Mouse (Mus musculus) CD8-positive naive resting alpha-beta T cell, adult 2 months (primary cell): ENCODE results near the gene Nr1d1.

Experiments
- DNase-seq, 2 experiments: peaks; one replicate each; pipeline ENCODE4 v3.0.0; 2022; ENCODE audit warnings: low read depth in 2 of 2, low spot score in 2 of 2

Nr1d1 gene

DNA sequence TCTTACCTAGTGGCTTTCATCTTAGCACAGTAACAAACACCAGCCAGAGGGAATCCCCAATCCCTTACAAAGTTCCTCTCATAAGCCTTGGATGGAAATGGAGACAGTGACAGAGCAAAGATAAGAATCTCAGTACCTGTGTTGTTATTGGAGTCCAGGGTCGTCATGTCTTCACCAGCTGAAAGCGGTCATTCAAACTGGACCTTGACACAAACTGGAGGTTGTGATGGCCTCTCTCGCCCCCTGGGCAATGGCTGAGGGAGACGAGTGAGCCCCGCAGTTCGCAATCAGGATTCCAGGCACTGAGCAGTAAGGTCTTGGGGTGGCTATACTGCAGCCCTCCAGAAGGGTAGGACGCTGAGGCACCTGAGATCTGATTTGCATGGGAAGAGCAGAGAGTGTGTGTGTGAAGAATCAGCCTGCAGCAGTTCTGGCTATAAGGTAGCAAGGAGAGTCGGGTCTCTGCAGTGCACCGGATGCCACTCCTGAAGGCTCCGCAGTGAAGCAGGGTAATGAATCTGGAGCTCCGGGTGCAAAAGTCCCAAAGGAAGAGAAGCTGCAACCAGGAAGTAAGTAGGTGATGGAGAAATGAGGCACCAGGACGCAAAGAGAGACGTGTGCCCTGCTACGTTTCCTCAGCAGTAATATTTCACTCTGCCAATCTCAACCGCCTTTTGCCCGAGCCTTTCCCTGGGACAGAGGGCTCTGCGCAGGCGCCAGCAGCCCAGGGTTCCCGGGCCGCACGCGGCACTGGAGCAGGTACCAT is at the start of gene Nr1d1:
TSS of gene Nr1d1 (minus strand) at position 752 of the 766 bp plus-strand sequence.
- peak in 1 of 2 experiments; percentile 29 for DNase-seq

DNA sequence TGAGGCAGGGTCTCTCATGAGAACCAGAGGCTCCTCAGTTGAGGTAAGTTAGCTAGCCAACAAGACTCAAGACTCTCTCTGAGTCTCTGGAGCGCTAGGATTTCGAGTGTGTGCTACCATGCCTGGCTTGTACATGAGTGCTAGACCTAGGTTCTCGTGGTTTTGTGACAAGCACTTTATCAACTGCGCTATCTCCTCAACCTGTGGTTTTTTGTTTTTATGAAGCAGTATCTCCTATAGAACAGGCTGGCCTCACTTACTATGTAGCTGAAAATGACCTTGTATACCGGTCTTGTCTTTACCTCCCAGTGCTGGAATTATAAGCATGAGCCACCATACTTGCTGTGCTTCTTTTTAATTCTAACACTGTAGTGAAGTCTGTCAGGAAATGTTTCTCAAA is 45.8 kb upstream of the Nr1d1 start:
- no peak for DNase-seq

DNA sequence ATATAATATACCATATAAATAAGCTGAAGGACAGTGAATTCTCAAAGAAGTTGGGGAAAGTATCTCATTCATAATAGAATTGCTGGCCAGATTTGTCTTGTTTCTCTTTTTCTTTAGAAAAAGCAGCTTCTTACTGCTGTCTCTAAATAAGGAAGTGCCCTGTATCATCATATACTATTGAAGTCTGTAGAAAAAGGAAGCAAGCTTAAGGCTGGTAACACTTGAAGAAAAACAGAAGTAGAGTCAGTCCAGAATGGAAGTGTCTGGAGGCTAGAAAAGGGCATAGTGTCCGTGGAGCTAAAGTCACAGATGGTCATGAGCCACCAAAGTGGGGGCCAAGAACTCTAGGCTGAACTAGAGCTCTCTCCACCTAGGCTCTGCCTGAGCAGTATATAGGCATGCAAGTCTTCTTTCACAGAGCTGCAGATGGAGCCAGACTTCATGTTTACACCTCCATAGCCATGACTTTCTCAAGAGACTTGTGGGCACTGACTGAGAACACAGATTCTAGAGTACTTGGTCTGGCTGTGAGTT is 41.6 kb upstream of the Nr1d1 start:
- DNase-seq, result no peak

DNA sequence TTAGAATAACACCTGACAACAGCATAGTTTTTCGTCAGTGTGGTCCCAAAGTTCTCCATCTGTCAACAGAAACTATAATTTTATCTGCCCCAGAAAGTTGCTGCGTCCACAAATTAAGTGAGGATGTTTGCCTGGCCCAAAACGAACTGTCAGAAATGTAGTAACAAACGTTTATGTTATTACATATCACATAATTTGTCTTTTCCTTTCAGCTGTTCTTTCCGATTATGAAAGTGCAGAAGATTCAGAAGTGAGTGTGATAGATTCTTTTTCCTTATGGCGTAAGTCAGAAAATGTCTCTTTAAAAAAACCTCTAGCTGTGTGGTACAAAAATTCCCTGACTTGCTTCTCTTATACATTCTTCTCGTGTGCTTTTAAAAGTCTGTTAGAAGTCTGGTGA is 35.6 kb upstream of the Nr1d1 start:
- no peak for DNase-seq

DNA sequence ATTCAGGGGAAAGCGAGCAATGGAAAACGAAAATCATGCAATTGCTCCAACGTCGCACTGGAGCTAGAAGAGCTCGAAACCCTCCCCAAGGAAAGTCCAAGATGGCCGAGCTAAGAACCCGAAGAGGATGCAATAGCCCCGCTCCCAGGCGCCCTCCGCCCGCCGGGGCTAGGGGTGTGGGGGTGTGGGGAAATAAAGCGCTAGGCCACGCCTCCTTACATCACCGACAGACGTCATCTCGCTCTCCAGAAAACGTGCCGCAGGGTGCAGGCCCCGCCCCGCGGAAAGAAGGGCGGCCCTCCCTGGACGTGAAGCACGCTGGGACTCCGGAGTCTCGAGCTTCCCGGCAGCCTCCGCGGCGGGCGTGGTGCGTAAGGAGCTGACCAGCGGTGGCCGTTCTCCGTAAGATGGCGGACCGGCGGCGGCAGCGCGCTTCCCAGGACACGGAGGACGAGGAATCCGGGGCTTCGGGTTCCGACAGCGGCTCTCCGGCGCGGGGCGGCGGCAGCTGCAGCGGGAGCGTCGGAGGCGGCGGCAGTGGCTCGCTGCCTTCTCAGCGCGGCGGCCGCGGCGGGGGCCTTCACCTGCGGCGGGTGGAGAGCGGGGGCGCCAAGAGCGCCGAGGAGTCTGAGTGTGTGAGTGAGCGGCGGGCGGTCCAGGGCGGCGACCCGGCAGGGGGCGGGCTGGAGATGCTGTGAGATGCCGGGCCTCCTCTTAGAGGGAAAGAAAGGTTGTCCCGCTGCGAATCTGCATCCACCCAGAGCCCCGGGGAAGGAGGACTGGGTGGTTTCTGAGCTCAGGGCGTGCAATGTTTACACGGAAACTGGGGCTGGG is 34.5 kb upstream of the Nr1d1 start:
- DNase-seq, result peak; percentile 97 to 98

DNA sequence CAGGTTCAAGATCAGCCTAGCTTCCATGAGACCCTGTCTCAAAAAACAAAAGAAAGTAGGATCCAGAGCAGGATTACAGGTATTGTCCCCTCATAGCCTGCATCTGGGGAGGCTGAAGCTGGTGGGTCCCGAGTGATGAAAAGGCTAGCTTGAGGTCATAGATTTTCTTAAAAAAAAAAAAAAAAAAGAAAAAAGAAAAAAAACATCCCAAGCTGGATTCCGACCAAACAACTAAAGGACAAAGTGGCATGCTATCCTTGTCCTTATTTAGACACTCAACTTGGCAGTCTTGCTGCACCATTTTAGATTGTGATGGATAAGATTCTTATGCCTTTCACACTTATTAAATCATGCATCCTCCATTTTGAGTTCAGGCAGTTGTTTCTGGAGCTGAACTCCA is 33.3 kb upstream of the Nr1d1 start:
- DNase-seq, result no peak

DNA sequence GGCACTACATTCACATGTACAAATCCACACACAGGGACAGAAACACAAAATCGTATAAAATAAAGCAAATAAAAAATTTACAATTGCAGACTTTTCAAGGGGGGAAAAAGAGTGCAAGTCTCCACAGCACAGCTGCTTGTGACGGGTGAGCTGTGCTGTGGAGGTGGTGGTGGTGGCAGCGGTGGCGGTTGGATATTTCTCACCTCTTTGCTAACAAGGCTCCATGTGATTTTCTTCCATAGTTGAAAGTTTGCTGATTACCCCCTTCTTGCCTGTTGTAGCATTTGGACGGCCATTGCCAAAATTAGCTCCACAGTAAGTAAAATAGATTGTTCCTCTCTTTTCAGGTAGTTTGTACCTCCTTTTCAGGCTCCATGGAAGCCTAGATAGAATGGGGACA is 29.5 kb upstream of the Nr1d1 start, which contains the start of gene Casc3:
TSS of gene Casc3 (plus strand) at position 301 of the 400 bp plus-strand sequence.
- no peak for DNase-seq

DNA sequence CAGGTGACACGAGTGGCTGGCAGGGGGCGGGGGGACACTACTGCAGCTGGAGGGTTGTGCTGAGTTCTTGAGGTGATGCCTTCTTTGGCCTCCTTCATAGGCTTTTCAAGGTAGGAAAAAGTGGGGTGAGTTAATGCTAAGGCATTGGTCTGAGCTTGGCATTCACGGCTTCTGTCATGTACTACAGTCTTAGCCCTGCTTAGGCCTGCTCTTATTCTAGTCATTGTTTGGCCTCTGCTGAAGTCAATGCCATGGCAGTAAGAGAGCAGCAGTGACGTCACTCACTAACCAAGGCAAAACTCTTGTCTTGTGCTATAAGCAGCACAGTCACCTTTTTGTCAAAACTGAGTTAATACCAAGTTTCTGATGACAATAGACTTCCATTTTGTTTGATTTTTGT is 22.8 kb upstream of the Nr1d1 start:
- DNase-seq, result no peak

DNA sequence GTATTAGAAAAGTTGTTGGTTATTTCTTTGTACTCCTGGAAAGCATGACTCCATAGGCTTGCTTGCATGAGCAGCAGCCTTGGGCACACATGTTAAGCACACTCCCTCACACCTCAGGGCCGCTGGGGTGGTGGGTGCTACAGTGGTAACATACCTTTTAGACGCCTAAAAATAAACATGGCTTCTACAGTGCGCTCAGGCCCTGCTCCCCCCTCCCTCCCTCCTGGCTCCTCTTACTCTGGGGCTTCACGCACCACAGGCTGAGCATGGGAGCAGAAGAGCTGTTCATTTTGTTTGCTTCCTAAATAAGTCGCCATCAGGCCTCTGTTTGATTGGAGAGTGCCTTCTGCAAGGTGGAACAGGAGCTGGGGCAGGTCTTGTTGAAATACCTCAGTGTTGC is 22.2 kb upstream of the Nr1d1 start:
- DNase-seq, result no peak

DNA sequence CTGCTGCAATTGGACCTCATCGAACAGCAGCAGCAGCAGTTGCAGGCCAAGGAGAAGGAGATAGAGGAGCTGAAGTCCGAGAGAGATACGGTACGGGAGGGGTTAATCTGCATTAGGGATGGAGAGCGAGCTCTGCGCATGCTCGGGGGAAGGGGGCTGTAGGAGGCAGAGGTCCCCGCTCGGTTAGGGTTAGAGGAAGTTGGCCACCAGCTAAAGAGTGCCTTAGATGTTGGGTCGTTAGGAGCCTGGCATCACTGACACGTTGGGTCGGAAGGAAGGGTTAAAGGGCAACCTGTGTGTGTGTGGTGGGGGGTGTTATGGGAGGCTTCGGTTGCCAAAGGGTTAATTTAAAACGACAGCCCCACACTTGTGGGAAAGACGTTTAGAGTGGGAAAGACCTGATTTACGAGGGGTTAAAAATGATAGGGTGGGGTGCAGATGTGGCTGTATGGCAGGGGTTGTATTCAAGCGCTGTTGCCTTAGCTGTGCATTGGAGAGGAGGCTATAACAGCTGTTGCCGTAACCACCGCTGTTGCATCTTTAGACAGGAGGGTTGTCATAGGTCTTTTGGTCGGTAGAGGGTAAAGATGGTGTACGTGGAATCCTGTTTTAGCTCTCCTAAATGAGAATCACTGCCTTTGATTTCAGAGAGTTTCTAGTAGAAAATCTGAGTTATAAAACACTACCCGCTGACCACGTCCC is 21.5 kb upstream of the Nr1d1 start:
- peak; percentile 18 to 46 for DNase-seq

DNA sequence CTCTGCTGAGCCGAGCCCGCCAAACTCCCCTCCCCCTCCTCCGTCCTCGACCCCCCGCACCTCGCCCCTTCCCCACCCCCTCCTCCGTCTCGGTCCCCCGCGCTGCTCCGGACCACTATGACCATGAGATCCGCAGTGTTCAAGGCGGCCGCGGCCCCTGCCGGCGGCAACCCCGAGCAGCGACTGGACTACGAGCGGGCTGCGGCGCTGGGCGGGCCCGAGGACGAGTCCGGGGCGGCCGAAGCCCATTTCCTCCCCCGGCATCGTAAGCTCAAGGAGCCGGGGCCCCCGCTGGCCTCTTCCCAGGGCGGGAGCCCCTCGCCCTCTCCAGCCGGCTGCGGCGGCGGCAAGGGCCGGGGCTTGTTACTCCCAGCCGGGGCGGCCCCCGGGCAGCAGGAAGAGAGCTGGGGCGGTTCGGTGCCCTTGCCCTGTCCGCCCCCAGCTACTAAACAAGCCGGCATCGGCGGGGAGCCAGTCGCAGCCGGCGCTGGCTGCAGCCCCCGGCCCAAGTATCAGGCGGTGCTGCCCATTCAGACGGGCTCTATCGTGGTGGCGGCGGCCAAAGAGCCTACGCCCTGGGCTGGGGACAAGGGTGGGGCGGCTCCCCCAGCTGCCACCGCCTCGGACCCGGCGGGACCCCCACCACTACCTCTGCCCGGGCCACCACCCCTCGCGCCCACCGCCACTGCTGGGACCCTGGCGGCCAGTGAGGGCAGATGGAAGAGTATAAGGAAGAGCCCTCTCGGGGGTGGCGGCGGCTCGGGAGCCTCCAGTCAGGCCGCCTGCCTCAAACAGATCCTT is 20.8 kb upstream of the Nr1d1 start:
- DNase-seq, result peak; percentile 16 to 21

DNA sequence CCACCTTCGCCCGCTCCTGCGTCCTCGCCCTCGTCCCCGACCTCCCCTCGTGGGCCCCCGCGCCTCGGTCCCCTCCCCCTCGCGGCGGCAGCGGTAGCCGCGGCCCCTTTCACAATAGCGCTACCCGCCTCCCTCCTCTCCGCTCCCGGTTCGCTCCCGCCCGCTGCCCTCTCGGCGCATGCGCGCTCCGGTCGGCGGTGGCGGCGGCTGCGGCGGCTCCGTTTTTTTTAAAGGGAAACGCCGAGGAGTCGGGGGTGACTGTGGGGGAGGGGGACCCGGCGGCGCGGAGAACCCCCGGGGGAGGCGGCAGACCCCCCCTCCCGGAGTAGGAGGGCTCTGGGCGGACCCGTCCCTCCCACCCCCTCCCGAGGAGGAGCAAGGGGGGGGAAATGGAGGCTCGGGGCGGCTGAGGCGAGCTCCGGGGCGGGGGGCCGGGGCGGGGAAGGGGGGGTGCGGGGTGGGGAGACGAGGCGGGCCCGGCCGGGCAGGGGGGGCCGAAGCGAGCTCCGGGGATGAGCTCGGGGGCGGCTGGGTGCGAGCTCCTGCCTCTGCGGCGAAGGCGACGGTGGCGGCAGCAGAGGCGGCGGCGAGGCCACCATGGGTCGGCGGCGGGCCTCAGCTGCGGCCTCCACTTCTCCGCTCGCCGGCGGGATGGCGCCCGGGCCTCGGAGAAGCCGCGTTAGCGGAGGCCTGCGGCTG is 20.0 kb upstream of the Nr1d1 start, which contains the start of gene Msl1:
TSS of gene Msl1 (plus strand) at position 502 of the 699 bp plus-strand sequence.
- DNase-seq, result peak; percentile 61 to 73

DNA sequence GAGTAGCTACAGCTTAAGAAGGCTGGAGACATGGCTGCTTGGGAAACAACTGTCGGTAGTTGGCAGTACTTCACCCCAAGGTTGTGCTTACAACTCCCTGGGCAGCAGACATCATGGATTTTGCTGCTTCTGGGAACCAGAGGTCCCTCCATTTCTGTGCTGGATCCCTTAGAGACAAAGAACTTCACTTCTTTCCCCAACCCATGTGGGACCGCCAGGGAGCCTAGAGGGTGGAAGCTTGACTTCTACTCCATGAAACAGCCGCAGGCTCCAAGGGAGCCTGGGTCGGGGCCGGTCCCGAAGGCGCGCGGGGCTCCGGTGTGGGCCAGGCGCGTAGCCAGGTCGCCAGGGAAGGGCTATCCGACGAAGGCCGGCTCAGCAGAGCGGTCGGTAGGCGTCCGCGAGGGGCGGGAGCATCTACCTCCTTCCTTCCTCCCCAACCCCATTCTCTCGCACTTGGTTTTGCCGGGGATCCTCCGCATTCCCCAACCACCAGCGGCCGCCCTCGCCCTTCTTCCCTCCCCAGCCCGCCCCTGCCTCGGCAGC is 19.4 kb upstream of the Nr1d1 start:
- DNase-seq, result peak; percentile 33 to 46

DNA sequence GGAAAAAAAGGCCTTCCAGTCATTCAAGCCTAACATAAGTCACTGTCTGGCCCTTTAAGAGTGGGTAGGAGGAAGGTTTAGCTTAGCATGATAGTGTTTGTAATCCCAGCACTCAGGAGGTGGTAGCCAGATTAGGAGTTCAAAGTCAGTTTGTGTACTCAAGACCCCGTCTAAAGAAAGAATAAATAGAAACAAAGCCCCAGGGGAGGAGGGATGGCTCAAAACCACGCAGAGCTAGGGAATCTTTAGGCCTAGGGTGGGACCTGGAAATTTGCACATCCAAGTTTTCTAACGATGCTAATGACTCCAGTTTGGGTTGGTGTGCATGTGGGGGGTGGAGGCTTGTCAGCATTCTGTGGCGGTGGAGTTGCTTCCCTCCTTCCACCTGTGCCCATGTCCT is 16.9 kb upstream of the Nr1d1 start:
- DNase-seq, result no peak

DNA sequence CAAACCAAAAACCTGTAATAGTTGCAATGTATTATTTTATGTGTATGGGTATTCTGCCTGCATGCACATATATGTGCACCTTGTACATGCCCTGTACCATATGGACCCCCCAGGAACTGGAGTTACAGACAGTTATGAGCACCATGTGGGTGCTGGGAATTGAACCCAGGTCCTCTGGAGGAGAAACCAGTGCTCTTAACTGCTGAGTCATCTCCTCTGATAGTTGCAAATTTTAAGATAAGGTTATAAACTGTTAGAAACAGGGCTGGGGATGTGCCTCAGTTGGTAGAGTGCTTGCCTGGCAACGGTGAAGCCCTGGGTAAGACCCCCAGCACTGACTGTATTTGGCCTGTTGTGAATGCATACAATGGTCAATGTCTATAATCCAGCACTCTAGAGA is 16.3 kb upstream of the Nr1d1 start:
- DNase-seq, result no peak

DNA sequence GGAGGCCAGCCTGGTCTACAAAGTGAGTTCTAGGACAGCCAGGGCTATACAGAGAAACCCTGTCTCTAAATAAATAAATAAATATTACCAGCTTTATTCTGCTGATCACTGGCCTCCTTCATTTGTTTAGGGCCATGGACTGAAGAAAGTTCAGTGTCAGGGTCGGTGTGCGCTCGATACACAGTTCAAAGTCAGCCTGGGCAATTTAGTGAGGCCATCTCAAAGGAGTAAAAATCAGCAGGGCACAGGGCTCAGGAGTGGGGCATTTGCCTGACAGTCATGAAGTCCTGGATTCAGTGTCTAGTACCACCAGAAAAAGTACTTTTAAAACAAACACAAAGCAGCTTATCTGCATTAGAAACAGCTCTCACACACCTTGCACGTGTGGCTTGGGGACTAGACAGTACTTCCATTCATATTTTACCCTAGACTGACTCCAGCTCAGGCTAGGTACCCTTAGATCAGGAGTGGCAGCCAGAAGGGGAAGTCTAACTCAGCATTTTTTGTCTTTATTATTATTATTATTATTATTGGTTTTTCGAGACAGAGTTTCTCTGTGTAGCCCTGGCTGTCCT is 15.6 kb upstream of the Nr1d1 start:
- DNase-seq, result no peak

DNA sequence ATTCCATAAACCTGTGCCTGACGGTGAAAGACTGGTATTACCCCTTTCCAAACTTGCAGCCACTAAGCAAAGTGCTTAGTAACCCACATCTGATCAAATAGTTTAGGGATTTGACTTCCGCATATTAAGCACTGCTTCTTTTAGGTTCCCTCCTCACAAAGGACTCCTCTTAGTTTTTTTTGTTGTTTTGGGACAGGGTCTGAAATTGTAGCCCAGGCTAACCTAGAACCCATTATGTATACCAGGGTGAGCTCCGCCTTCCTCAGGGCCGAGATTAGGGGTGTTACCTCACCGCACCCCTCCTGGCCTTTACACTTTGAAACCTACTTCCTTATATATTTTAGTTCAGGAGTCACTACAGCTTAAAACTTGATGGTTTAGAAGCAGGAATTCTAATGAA is 14.7 kb upstream of the Nr1d1 start:
- DNase-seq, result no peak

DNA sequence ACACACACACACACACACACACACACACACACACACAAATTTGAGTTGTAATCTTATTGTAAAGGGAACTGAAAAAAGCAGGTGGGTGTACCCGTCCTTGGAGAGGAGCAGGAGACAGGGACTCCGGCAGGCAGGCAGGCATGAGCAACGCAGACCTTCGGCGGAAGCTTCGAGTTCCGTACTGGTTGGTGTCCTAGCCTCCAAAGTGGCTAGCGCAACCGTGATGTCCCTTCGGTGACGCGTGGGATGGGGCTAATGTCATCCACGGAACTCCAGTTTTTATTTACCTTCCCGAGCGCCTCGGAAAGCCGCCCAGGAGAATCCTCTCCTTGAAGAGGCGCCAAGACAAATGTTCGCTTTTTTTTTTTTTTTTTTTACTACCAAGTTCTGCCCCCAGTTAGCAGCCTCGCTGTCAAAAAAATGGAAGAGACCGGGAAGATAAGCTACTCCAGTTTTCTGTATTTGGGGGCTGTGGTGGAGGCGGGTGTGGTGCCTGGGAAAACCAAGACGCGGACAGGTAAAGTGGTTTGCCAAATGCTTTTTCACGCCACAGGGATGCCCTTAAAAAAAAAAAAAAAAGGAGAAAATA is 14.2 kb upstream of the Nr1d1 start:
- no peak for DNase-seq
